Mouse (Mus musculus): ENCODE measurements around the gene Itga9. TPM values are rescaled to one million over a fixed set of nuclear protein-coding genes. Genes with fewer than 3 reads are reported as not detected.
A peak's percentile ranks its signal among the peaks of the same experiment; 100 is the strongest.

The Itga9 gene
- 1.3 and 2.4 TPM in 2 replicates for polyA plus RNA-seq (2014; fragmentation: Nextera tagmentation; extraction: Ambion mirVana)

DNA sequence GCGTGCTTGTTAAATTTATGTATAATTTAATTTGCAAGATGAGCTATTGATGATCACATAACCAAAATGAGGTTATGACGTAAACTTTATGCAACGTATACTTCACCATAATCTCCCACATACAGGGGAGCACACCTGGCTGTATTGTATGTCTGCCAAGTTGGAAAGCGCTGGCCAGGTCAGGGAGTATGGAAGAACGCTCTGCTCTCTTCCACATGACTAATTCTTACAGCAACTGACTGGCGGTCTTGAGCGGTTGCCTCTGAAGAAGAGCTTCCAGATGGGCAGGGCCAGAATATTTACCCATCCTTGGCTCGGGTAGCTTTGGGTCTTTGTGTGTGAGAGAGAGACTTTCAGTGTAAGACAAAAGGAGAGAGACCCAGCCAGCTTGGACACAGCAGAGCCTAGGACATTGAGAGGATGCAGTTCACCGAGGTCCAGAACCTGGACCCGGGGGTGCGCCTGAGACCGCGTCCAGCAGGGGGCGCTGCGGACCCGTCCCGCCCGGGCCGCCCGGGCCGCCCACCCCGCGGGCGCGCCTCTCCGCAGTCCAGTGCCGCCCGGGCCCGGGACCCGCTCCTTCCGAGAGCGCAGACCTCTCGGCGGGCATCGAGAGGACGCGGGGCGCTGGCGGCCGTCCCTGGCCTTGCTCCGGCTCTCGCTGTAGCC lies at the start of gene Itga9:
TSS of gene Itga9 (plus strand) at position 543 of the 669 bp plus-strand sequence.
- Histone ChIP-seq H3K9ac (replicated peaks; ENCODE audit: low read length) (peak within 1 kb of the TSS; percentile 73), H3K36me3 (ENCODE audit: control insufficient read depth, insufficient read depth, low read length) (no peaks in the 10 kb centered on the region), H3K27me3 (ENCODE audit: control insufficient read depth, insufficient read depth, low read length) (peaks cover 10% of the 10 kb centered on the region; the same call in 1 of the 2 replicates), H3K4me3 (replicated peaks; ENCODE audit: low read depth, low read length) (peak within 1 kb of the TSS; percentile 60), H3K4me1 (ENCODE audit: control insufficient read depth, insufficient read depth, low read length) (no peaks in the 10 kb centered on the region), H3K9me3 (ENCODE audit: control insufficient read depth, low read length) (no peaks in the 10 kb centered on the region), H3K27ac (replicated peaks; ENCODE audit: low read depth, low read length) (no peak within 1 kb of the TSS), H3K4me2 (ENCODE audit: low read length) (peak within 1 kb of the TSS; percentile 95)
- 12% methylated on average over 42 of the region's 42 CpGs for WGBS
- ATAC-seq (ENCODE audit: low FRiP score, low TSS enrichment) (peak; percentile 74), DNase-seq (peak; percentile 86)

DNA sequence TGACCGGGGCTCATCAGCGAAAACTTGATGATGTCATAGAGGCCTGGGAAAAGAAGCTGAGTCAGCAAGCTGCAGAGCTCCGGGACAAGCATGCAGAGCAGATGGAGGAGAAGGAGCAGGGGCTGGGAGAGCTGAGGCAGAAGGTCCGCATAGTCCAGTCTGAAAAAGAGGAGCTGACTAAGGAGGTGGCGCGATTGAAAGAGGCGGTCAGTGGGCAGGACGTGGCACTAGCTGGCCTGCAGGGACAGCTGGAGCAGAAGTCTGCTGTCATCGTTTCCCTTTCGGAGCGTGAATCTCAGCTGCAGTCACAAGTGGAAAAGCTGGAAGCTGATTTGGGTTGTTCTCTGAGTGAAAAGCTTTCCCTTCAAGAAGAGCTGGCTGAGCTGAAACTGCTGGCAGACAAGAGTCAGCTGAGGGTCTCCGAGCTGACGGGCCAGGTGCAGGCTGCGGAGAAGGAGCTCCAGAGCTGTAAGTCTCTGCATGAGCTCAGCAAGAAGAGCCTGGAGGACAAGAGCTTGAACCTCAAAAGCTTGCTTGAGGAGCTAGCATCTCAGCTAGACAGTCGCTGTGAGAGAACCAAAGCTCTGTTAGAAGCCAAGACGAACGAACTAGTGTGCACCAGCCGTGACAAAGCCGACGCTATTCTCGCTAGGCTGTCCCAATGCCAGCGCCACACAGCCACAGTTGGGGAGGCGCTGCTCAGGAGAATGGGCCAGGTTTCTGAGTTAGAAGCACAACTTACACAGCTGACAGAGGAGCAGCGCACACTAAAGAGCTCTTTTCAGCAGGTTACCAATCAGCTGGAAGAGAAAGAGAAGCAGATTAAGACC lies 49.3 kb upstream of the Itga9 start:
- no peak overlapping the region for H3K27ac ChIP-seq (replicated peaks; ENCODE audit: low read depth, low read length)
- DNase-seq = peak; percentile 8
- ATAC-seq (ENCODE audit: low FRiP score, low TSS enrichment) = no peak
- 70% methylated on average over 24 of the region's 24 CpGs for WGBS
- H3K4me3 ChIP-seq (replicated peaks; ENCODE audit: low read depth, low read length) = no peak overlapping the region
- H3K36me3 ChIP-seq (ENCODE audit: control insufficient read depth, insufficient read depth, low read length) = peaks cover 87% of the 10 kb centered on the region
- no peak overlapping the region for H3K4me2 ChIP-seq (ENCODE audit: low read length)
- H3K27me3 ChIP-seq (ENCODE audit: control insufficient read depth, insufficient read depth, low read length) = no peaks in the 10 kb centered on the region
- no peaks in the 10 kb centered on the region for H3K9me3 ChIP-seq (ENCODE audit: control insufficient read depth, low read length)
- H3K9ac ChIP-seq (replicated peaks; ENCODE audit: low read length) = no peak overlapping the region
- H3K4me1 ChIP-seq (ENCODE audit: control insufficient read depth, insufficient read depth, low read length) = no peaks in the 10 kb centered on the region

DNA sequence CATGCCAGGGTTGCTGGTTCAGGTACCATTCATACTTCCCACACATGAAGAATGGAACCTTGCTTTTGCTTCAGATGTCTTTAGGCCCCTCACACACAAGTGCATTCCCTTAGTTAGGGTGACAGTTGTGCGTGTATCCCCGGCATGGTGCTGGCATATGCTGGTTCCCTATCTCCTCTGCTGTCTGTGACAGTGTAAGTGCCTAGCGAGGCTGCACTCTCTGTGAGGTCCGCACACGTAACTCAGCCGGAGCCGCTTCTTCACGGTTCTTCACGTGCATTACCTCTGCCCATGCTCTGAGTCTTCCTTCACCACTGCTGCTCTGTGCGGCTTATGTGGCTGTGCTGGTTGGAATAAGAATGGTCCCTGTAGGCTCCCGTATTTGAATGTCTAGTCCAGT lies 43.1 kb upstream of the Itga9 start:
- no peak for ATAC-seq (ENCODE audit: low FRiP score, low TSS enrichment)
- 97% methylated on average over 11 of the region's 11 CpGs for WGBS
- Histone ChIP-seq H3K27me3 (ENCODE audit: control insufficient read depth, insufficient read depth, low read length) (no peaks in the 10 kb centered on the region), H3K4me3 (replicated peaks; ENCODE audit: low read depth, low read length) (no peak overlapping the region), H3K9me3 (ENCODE audit: control insufficient read depth, low read length) (no peaks in the 10 kb centered on the region), H3K27ac (replicated peaks; ENCODE audit: low read depth, low read length) (no peak overlapping the region), H3K9ac (replicated peaks; ENCODE audit: low read length) (no peak overlapping the region), H3K36me3 (ENCODE audit: control insufficient read depth, insufficient read depth, low read length) (peaks cover 95% of the 10 kb centered on the region), H3K4me2 (ENCODE audit: low read length) (no peak overlapping the region), H3K4me1 (ENCODE audit: control insufficient read depth, insufficient read depth, low read length) (no peaks in the 10 kb centered on the region)
- DNase-seq = no peak

DNA sequence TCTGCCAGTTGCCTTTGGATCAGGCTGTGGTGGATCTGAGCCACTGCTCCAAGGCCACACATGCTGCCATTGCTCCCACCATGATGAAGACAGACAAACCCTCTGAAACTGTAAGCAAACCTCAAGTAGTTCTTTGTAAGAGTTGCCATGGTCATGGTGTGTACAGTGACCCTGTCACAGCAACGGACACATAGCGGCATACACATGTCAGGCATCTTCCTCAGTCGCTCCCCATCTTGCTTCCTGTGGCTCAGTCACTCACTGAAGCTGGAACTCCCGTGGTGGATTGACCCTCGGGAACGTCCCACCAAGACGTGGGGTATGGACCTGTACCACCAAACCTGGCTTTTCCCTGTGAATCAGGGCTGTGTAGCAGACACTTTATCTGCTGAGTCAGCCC lies 42.6 kb upstream of the Itga9 start:
- Histone ChIP-seq H3K9ac (replicated peaks; ENCODE audit: low read length) (no peak overlapping the region), H3K4me1 (ENCODE audit: control insufficient read depth, insufficient read depth, low read length) (no peaks in the 10 kb centered on the region), H3K36me3 (ENCODE audit: control insufficient read depth, insufficient read depth, low read length) (peaks cover 91% of the 10 kb centered on the region), H3K27me3 (ENCODE audit: control insufficient read depth, insufficient read depth, low read length) (no peaks in the 10 kb centered on the region), H3K27ac (replicated peaks; ENCODE audit: low read depth, low read length) (no peak overlapping the region), H3K4me3 (replicated peaks; ENCODE audit: low read depth, low read length) (no peak overlapping the region), H3K4me2 (ENCODE audit: low read length) (no peak overlapping the region), H3K9me3 (ENCODE audit: control insufficient read depth, low read length) (no peaks in the 10 kb centered on the region)
- 96% methylated on average over 7 of the region's 7 CpGs for WGBS
- no peak for ATAC-seq (ENCODE audit: low FRiP score, low TSS enrichment)
- no peak for DNase-seq

DNA sequence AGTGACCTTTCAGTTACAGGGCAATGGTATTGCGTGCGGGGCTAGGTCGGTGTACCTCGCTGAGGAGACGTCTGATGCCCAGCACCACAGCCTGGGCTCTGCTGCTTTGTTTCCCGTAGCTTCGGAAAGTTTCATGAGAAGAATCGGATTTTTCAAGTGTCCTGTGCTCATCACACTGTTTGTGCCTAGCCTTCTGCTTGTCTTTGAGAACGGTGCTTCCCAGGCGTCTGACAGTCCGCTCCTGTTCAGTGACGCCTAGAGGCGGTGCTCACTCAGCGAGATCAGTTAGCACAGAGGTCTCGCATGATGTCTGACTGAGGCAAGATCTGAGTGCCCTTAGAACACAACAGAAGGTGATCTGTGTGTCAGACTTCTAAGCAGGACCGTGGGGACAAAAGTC lies 41.8 kb upstream of the Itga9 start:
- Histone ChIP-seq H3K27ac (replicated peaks; ENCODE audit: low read depth, low read length) (no peak overlapping the region), H3K4me2 (ENCODE audit: low read length) (no peak overlapping the region), H3K36me3 (ENCODE audit: control insufficient read depth, insufficient read depth, low read length) (peaks cover 91% of the 10 kb centered on the region), H3K4me3 (replicated peaks; ENCODE audit: low read depth, low read length) (no peak overlapping the region), H3K9ac (replicated peaks; ENCODE audit: low read length) (no peak overlapping the region), H3K27me3 (ENCODE audit: control insufficient read depth, insufficient read depth, low read length) (no peaks in the 10 kb centered on the region), H3K4me1 (ENCODE audit: control insufficient read depth, insufficient read depth, low read length) (no peaks in the 10 kb centered on the region), H3K9me3 (ENCODE audit: control insufficient read depth, low read length) (no peaks in the 10 kb centered on the region)
- DNase-seq = no peak
- ATAC-seq (ENCODE audit: low FRiP score, low TSS enrichment) = no peak
- WGBS = 94% methylated on average over 16 of the region's 16 CpGs

DNA sequence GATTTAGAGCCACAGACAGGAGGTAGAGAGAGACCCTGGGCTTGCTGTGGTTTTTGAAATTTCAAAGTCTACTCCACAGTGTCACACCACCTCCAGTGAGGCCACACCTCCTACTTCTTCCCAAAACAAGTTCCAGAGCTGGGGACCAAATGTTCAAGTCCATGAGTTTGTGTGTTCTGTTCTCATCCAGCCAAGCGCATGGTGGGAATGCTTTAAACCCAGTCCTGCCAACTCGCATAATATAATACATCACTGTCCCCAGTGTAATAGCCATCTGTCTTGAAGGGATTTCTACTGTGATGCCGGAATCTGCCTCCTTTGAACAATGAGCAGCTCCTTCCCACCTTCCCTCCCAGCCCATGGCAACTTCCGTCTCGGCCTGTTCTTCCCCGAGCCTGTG lies 37.2 kb upstream of the Itga9 start:
- Histone ChIP-seq H3K4me2 (ENCODE audit: low read length) (no peak overlapping the region), H3K27me3 (ENCODE audit: control insufficient read depth, insufficient read depth, low read length) (no peaks in the 10 kb centered on the region), H3K27ac (replicated peaks; ENCODE audit: low read depth, low read length) (no peak overlapping the region), H3K9ac (replicated peaks; ENCODE audit: low read length) (no peak overlapping the region), H3K9me3 (ENCODE audit: control insufficient read depth, low read length) (no peaks in the 10 kb centered on the region), H3K4me3 (replicated peaks; ENCODE audit: low read depth, low read length) (no peak overlapping the region), H3K4me1 (ENCODE audit: control insufficient read depth, insufficient read depth, low read length) (no peaks in the 10 kb centered on the region), H3K36me3 (ENCODE audit: control insufficient read depth, insufficient read depth, low read length) (peaks cover 86% of the 10 kb centered on the region)
- ATAC-seq (ENCODE audit: low FRiP score, low TSS enrichment) (no peak), DNase-seq (no peak)
- 77% methylated on average over 6 of the region's 6 CpGs for WGBS

DNA sequence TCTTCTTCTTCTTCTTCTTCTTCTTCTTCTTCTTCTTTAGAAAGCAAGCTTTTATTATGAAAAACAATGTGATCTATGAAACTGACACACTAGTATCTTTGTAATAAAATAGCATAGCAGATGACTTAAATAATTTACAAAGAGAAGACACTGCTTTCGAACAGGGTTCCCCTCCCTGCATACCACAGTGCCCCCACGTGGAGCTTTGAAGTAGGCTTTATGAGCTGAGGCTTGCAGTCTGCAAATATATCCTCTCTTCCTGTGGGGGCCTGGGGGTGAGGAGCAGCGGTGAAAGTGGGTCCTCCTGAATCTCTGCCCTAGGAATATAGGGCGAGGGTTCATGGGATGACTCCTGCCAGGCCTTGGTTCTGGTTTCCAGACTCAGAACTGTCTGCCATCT lies 35.6 kb upstream of the Itga9 start:
- Histone ChIP-seq H3K4me3 (replicated peaks; ENCODE audit: low read depth, low read length) (no peak overlapping the region), H3K27me3 (ENCODE audit: control insufficient read depth, insufficient read depth, low read length) (no peaks in the 10 kb centered on the region), H3K9me3 (ENCODE audit: control insufficient read depth, low read length) (no peaks in the 10 kb centered on the region), H3K9ac (replicated peaks; ENCODE audit: low read length) (no peak overlapping the region), H3K36me3 (ENCODE audit: control insufficient read depth, insufficient read depth, low read length) (peaks cover 86% of the 10 kb centered on the region), H3K27ac (replicated peaks; ENCODE audit: low read depth, low read length) (no peak overlapping the region), H3K4me1 (ENCODE audit: control insufficient read depth, insufficient read depth, low read length) (no peaks in the 10 kb centered on the region), H3K4me2 (ENCODE audit: low read length) (no peak overlapping the region)
- 75% methylated on average over 4 of the region's 4 CpGs for WGBS
- DNase-seq (no peak), ATAC-seq (ENCODE audit: low FRiP score, low TSS enrichment) (no peak)

DNA sequence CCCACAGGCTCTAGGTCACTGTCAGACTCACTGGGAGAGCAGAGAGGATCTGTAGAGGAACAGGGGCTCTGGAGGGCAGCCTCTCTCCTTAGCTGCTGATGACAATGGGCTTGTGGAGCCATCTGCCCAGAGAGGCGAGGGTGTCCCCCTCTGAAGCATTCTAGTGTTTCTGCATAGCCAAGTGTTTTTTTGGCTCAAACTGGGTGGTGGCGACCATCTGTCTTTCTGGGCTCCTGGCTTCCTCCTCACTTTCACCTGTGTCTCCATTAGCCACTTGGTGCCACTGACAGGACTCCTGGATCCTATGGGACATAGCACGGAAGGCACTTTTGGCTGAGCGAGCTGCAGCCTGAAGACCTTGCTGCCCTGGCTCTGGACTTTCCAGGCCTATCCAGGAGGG lies 34.8 kb upstream of the Itga9 start:
- H3K27ac ChIP-seq (replicated peaks; ENCODE audit: low read depth, low read length) = no peak overlapping the region
- H3K36me3 ChIP-seq (ENCODE audit: control insufficient read depth, insufficient read depth, low read length) = peaks cover 86% of the 10 kb centered on the region
- H3K9me3 ChIP-seq (ENCODE audit: control insufficient read depth, low read length) = no peaks in the 10 kb centered on the region
- DNase-seq = no peak
- ATAC-seq (ENCODE audit: low FRiP score, low TSS enrichment) = no peak
- no peak overlapping the region for H3K9ac ChIP-seq (replicated peaks; ENCODE audit: low read length)
- H3K27me3 ChIP-seq (ENCODE audit: control insufficient read depth, insufficient read depth, low read length) = no peaks in the 10 kb centered on the region
- WGBS = 89% methylated on average over 4 of the region's 4 CpGs
- no peak overlapping the region for H3K4me3 ChIP-seq (replicated peaks; ENCODE audit: low read depth, low read length)
- no peak overlapping the region for H3K4me2 ChIP-seq (ENCODE audit: low read length)
- no peaks in the 10 kb centered on the region for H3K4me1 ChIP-seq (ENCODE audit: control insufficient read depth, insufficient read depth, low read length)

DNA sequence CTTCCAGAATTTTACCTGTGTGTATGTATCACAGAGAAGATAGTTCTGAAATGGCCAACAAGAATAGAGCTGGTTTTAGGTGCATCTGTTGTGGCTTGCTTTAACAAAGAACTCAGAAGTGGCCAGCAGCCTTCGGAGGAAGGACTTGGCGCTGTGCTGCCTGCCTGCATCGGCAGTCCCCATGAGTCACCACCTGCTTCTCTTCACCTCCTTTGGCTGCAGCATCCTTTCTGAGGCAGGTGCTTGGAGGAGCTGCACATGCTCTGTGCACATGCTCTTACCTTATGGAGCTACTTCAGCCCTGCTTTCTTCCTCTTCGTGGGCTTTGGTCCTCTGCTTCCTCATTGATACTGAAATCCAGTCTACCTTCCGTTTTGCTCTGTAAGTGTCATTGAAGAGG lies 31.6 kb upstream of the Itga9 start:
- WGBS = 95% methylated on average over 5 of the region's 5 CpGs
- Histone ChIP-seq H3K4me1 (ENCODE audit: control insufficient read depth, insufficient read depth, low read length) (no peaks in the 10 kb centered on the region), H3K9me3 (ENCODE audit: control insufficient read depth, low read length) (no peaks in the 10 kb centered on the region), H3K36me3 (ENCODE audit: control insufficient read depth, insufficient read depth, low read length) (peaks cover 81% of the 10 kb centered on the region), H3K27ac (replicated peaks; ENCODE audit: low read depth, low read length) (no peak overlapping the region), H3K9ac (replicated peaks; ENCODE audit: low read length) (no peak overlapping the region), H3K4me2 (ENCODE audit: low read length) (no peak overlapping the region), H3K27me3 (ENCODE audit: control insufficient read depth, insufficient read depth, low read length) (no peaks in the 10 kb centered on the region), H3K4me3 (replicated peaks; ENCODE audit: low read depth, low read length) (no peak overlapping the region)
- ATAC-seq (ENCODE audit: low FRiP score, low TSS enrichment) = no peak
- DNase-seq = no peak
